Mouse (Mus musculus): ENCODE results near the gene Mccc1. TPM values are rescaled to one million over a fixed set of nuclear protein-coding genes. Genes with fewer than 3 reads are reported as not detected.

The Mccc1 gene
- polyA plus RNA-seq, 1 experiment from 2014 or later = 38.8 TPM

DNA sequence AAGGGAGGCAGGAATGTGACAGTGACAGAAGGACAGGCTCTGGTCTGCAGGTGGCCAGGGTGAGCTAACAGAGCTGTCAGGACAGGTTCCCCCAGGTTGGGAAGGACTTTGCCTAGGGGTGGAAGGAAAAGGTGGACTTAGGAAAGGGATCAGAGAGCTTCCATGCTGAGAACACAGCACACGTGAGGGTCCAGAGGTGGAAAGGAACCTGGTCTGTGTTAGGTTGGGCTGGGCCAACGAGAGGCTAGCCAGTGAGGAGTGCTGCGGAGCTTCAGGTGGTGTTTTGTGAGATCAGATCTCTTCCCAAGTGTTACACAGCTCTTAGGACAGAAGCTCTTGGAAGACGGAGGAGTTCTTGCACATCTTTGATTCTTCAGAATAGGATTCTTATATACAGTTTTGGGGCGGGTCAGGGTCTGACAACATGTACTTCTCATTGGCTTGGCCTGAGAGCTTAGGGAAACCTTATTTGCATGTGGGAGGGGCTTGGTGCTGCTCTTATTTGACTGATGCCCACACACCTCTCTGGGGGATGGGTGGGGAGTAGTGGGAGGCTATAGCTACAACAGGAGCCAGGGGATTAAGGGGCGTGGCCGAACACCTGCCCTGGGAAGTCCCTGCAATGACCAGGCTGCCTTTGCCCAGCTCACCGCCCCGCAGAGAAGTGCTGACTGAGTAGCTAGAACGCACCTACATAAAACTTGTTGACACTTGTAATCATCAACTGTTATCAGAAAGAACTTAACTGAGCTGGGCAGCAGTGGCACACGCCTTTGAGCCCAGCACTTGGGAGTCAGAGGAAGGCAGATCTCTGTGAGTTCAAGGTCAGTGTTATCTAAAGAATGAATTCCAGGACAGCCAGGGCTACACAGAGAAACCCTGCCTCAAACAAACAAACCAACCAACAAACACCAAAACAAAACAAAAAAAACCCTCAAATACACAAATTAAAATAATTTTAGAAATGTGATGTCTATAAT is 5.6 kb downstream of the Mccc1 start:
- H3K4me3 ChIP-seq = no peak overlapping the region
- no peak overlapping the region for H3K27ac ChIP-seq
- no peak overlapping the region for H3K4me2 ChIP-seq (replicated peaks)
- H3K4me1 ChIP-seq = 0 out of 2 replicates have a peak, but pooled peaks cover 10% of the 10 kb centered on the region
- peaks cover 34% of the 10 kb centered on the region for H3K36me3 ChIP-seq
- no peaks in the 10 kb centered on the region for H3K27me3 ChIP-seq
- ATAC-seq (ENCODE audit: low FRiP score, low read depth) = no peak
- WGBS = 72% methylated on average over 11 of the region's 11 CpGs
- H3K9me3 ChIP-seq = no peaks in the 10 kb centered on the region
- H3K9ac ChIP-seq = no peak overlapping the region

DNA sequence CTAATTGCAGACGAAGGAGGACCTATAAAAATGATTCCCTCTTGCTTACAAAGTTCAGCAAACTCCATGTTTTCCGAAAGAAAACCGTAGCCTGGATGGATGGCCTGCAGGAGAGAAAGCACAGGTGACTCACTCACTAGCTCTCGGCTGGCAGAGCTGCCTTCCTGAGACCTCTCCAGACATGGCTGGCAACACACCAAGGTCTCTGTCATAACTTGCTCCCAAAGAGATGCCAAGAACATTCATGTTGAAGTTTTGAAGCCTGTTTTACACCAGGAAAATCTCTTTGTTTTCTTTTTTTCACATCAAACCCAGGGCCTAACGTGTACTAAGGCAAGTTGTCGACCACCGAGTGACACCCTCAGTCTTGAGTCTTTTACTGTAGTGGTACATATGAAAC is 9.8 kb downstream of the Mccc1 start:
- no peak overlapping the region for H3K4me2 ChIP-seq (replicated peaks)
- H3K36me3 ChIP-seq = peaks cover 67% of the 10 kb centered on the region
- no peak overlapping the region for H3K9ac ChIP-seq
- no peak for ATAC-seq (ENCODE audit: low FRiP score, low read depth)
- H3K4me3 ChIP-seq = no peak overlapping the region
- no peaks in the 10 kb centered on the region for H3K27me3 ChIP-seq
- H3K4me1 ChIP-seq = no peaks in the 10 kb centered on the region
- 93% methylated on average over 7 of the region's 7 CpGs for WGBS
- H3K9me3 ChIP-seq = no peaks in the 10 kb centered on the region
- no peak overlapping the region for H3K27ac ChIP-seq

DNA sequence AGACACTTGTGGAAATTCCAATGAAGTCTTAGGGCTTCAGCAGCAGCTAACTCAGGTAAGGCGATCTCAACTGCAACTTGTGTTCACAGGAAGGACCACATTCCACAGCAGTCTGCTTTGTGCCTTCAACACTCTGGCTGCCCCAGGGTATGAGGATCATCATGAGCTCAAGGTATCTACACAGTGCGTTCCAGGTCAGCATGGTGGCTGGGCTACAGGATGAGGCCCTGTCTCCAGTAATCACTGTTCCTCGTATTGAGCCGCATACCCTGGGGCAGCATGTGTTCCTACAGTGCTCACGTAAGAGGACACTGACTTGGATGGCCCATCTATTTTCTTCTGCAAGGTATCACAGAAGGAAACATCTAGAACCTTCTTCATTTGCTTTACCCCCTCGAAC is 12.4 kb downstream of the Mccc1 start:
- H3K27me3 ChIP-seq = no peaks in the 10 kb centered on the region
- H3K4me3 ChIP-seq = no peak overlapping the region
- no peaks in the 10 kb centered on the region for H3K4me1 ChIP-seq
- H3K36me3 ChIP-seq = peaks cover 63% of the 10 kb centered on the region
- ATAC-seq (ENCODE audit: low FRiP score, low read depth) = no peak
- whole genome bisulfite sequencing = 89% methylated on average over 6 of the region's 6 CpGs
- H3K9ac ChIP-seq = no peak overlapping the region
- H3K4me2 ChIP-seq (replicated peaks) = no peak overlapping the region
- no peak overlapping the region for H3K27ac ChIP-seq
- no peaks in the 10 kb centered on the region for H3K9me3 ChIP-seq

DNA sequence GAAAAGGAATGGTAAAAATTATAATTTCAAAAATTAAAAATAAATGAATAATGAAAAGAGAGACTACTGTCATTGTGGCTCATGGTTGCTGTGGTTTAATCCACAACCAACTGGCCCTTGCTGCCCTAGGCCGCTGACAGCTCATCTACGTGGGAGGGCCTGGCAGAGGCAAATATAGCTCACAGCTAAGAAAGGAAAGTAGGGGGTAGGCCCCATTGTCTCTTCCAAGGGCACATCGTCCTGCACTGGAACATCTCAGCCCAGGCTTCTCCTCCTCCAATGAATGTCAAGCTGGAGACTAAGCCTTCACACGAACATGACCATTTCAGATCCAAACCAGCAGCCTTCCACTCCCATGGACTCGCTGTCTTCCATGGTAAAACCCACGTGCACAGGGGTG is 14.2 kb downstream of the Mccc1 start:
- H3K9me3 ChIP-seq = no peaks in the 10 kb centered on the region
- WGBS = 93% methylated on average over 6 of the region's 6 CpGs
- no peak for ATAC-seq (ENCODE audit: low FRiP score, low read depth)
- H3K36me3 ChIP-seq = peaks cover 75% of the 10 kb centered on the region
- H3K4me1 ChIP-seq = no peaks in the 10 kb centered on the region
- H3K27me3 ChIP-seq = no peaks in the 10 kb centered on the region
- no peak overlapping the region for H3K9ac ChIP-seq
- H3K4me3 ChIP-seq = no peak overlapping the region
- no peak overlapping the region for H3K4me2 ChIP-seq (replicated peaks)
- H3K27ac ChIP-seq = no peak overlapping the region

DNA sequence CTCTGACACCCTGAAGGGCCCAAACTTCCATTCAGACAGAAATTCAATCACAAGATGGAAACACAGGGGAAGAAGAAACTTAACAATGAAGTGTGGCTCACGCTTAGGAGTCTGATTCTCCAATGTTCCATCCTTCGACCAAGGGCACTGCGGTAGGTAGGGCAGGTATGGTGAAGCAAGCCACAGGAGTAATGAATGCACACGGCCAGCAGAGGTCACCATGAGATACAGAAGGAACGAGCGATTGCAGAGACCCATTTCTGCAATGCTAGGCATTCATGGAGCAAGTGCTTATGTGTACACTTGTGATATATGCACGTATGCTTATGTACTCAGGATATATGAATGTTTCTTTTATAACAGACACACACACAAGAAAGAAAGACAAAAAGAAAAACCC is 26.9 kb downstream of the Mccc1 start:
- Histone ChIP-seq H3K36me3 (peaks cover 70% of the 10 kb centered on the region), H3K4me2 (replicated peaks) (no peak overlapping the region), H3K9ac (no peak overlapping the region), H3K4me1 (no peaks in the 10 kb centered on the region), H3K27ac (no peak overlapping the region), H3K27me3 (no peaks in the 10 kb centered on the region), H3K9me3 (no peaks in the 10 kb centered on the region), H3K4me3 (no peak overlapping the region)
- ATAC-seq (ENCODE audit: low FRiP score, low read depth) = no peak
- WGBS = 72% methylated on average over 7 of the region's 7 CpGs

DNA sequence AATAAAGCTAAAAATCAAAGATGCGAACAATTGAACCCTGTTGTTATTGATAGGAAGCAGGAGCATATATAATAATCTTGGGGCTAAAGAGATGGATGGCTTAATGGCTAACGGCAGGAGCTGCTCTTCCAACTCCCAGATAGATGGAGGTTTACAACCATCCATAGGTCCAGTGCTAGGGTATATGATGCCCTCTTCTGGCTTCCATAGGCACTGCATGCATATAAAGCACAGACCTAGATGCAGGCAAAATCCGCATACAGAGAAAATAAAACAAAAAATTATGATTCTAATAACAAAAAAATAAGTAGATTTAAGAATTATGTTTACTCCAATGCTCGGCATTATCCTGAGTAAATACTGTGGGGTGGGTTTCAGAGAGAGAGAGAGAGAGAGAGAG is 27.5 kb downstream of the Mccc1 start:
- H3K36me3 ChIP-seq = peaks cover 65% of the 10 kb centered on the region
- H3K4me2 ChIP-seq (replicated peaks) = no peak overlapping the region
- H3K9ac ChIP-seq = no peak overlapping the region
- no peak overlapping the region for H3K27ac ChIP-seq
- no peaks in the 10 kb centered on the region for H3K4me1 ChIP-seq
- H3K4me3 ChIP-seq = no peak overlapping the region
- WGBS = 77% methylated on average over 4 of the region's 4 CpGs
- no peaks in the 10 kb centered on the region for H3K9me3 ChIP-seq
- ATAC-seq (ENCODE audit: low FRiP score, low read depth) = no peak
- H3K27me3 ChIP-seq = no peaks in the 10 kb centered on the region

DNA sequence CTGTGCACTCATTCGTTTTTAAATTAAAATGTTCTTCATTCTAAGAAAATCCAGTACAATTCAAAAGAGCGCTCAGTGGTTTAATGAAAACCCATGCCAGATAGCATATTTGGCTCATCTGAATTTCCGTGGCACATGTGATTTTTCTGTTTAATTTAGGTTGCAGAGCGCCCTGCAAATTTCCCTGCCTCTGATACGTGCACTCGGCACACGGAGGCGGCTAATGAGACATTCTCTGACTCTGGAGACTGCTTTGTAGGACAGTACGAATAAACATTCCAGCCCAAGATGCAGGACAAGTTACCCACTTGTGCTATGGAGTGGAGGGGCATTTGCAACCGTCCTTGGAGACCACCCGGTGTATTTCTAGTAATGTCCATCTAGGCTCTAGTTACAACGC is 29.3 kb downstream of the Mccc1 start:
- Histone ChIP-seq H3K4me1 (no peaks in the 10 kb centered on the region), H3K36me3 (peaks cover 57% of the 10 kb centered on the region), H3K27me3 (no peaks in the 10 kb centered on the region), H3K4me2 (replicated peaks) (no peak overlapping the region), H3K4me3 (no peak overlapping the region), H3K27ac (no peak overlapping the region), H3K9ac (no peak overlapping the region), H3K9me3 (no peaks in the 10 kb centered on the region)
- WGBS = 91% methylated on average over 12 of the region's 12 CpGs
- no peak for ATAC-seq (ENCODE audit: low FRiP score, low read depth)

DNA sequence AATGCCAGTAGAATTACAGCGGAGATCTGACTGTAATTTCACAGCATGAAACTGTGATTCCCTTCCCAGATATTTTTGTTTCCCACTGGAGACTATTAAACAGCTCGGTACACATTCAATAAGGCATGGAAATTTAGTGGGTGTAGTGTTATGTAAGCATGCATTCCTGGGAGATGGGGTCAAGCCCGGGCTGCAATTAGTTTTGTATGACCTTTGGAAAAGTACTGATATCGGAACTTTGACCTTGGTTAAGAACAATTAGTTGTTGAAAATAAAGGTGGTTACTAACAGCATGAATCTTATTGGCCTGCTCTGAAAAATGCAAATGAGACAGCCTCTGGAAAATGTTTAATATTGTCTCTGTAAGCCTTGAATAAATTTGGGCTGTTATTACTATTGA is 30.0 kb downstream of the Mccc1 start:
- Histone ChIP-seq H3K4me3 (no peak overlapping the region), H3K27ac (no peak overlapping the region), H3K36me3 (peaks cover 54% of the 10 kb centered on the region), H3K27me3 (no peaks in the 10 kb centered on the region), H3K9me3 (no peaks in the 10 kb centered on the region), H3K9ac (no peak overlapping the region), H3K4me2 (replicated peaks) (no peak overlapping the region), H3K4me1 (no peaks in the 10 kb centered on the region)
- 69% methylated on average over 4 of the region's 4 CpGs for WGBS
- no peak for ATAC-seq (ENCODE audit: low FRiP score, low read depth)

DNA sequence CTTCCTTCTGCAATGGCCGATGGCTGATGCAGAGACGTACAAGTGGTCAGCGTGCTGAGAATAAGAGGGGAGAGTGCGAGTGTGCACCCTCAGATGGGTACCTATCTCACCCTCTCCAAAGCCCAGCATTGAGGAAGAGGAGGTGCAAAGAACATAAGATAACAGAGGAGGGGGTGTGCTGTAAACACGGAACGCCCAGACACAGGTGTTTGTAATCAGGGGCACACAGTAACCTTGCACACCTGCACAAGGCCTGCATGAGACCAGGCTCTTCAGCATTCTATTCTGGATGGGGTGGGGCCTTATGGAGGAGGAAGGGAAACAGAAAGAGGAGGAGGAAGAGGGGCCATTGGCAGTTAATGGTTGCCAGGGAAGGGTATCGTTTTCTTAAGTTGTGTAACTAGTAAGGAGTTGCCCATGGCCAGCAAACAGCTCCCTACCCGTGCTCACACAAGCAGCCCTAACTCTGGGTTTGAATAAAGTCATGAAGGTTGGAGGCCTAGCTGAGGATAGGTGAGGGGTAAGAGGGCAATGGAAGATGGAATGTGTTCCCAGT is 33.0 kb downstream of the Mccc1 start:
- no peak overlapping the region for H3K27ac ChIP-seq
- peaks cover 47% of the 10 kb centered on the region for H3K36me3 ChIP-seq
- H3K9me3 ChIP-seq = no peaks in the 10 kb centered on the region
- WGBS = 88% methylated on average over 8 of the region's 8 CpGs
- H3K4me1 ChIP-seq = no peaks in the 10 kb centered on the region
- H3K27me3 ChIP-seq = no peaks in the 10 kb centered on the region
- H3K9ac ChIP-seq = no peak overlapping the region
- H3K4me2 ChIP-seq (replicated peaks) = no peak overlapping the region
- H3K4me3 ChIP-seq = no peak overlapping the region
- no peak for ATAC-seq (ENCODE audit: low FRiP score, low read depth)

DNA sequence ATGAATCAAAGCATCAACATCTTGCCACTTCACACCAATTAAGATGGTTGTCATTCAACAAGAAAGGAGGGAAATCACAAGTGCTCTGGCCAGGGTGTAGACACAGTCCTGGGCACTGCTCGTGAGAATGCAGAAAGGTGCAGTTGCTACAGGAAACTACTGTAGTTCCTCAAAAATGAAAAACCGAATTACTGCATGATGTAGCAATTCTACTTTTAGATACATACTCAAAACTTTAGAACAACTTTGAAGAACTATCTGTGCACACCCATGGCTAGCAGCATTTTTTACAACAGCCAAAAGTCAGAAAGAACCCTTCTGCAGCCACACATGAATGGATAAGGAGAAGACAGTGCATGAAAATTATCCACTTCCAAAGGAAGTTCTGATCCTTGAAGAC is 34.0 kb downstream of the Mccc1 start:
- ATAC-seq (ENCODE audit: low FRiP score, low read depth) = no peak
- Histone ChIP-seq H3K27me3 (no peaks in the 10 kb centered on the region), H3K4me2 (replicated peaks) (no peak overlapping the region), H3K4me1 (no peaks in the 10 kb centered on the region), H3K9me3 (no peaks in the 10 kb centered on the region), H3K4me3 (no peak overlapping the region), H3K9ac (no peak overlapping the region), H3K36me3 (peaks cover 44% of the 10 kb centered on the region), H3K27ac (no peak overlapping the region)
- 82% methylated on average over 2 of the region's 2 CpGs for WGBS

DNA sequence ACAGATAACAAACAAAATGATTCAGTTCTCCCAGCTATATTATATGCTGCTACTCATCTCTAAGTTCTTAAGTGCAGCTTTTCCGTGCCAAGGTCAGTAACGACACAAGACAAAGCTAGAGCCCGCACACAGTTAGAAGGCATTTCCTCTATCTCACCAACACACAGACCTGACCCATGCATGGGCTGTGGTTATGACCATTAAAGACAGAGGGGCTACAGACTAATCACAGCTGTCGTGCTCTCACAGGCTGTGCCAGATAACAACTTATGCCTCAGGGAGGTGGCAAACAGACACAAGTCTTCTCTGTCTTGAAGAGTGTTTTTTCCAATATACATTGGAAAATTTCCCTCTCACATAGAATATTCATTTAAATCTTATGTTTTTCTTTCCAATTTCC is 35.5 kb downstream of the Mccc1 start:
- H3K36me3 ChIP-seq = peaks cover 54% of the 10 kb centered on the region
- H3K27ac ChIP-seq = no peak overlapping the region
- no peak overlapping the region for H3K4me2 ChIP-seq (replicated peaks)
- no peak for ATAC-seq (ENCODE audit: low FRiP score, low read depth)
- H3K9ac ChIP-seq = no peak overlapping the region
- no peak overlapping the region for H3K4me3 ChIP-seq
- WGBS = 86% methylated on average over 4 of the region's 4 CpGs
- H3K9me3 ChIP-seq = no peaks in the 10 kb centered on the region
- H3K4me1 ChIP-seq = no peaks in the 10 kb centered on the region
- H3K27me3 ChIP-seq = no peaks in the 10 kb centered on the region

DNA sequence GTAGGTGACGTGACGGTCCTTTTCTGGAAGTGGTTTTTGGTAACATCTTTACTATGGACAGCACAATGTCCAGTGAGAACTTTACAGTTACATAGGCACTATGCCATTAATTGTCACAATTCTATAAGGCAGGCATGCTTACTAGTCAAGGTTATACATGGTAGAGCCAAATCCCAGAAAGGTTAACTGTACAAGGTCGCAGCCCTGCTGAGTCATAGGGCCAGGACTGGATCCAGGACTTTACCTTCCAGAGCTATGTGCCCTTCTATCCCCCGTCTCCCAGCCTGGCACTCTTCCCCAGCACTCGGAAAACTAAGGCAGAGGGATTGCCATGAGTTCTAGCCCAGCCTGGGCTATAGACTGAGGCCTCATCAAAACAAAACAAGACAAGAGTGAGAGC is 36.6 kb downstream of the Mccc1 start:
- no peak overlapping the region for H3K4me3 ChIP-seq
- 95% methylated on average over 5 of the region's 5 CpGs for WGBS
- no peaks in the 10 kb centered on the region for H3K27me3 ChIP-seq
- no peak for ATAC-seq (ENCODE audit: low FRiP score, low read depth)
- H3K27ac ChIP-seq = no peak overlapping the region
- peaks cover 57% of the 10 kb centered on the region for H3K36me3 ChIP-seq
- no peak overlapping the region for H3K9ac ChIP-seq
- H3K4me1 ChIP-seq = no peaks in the 10 kb centered on the region
- H3K9me3 ChIP-seq = no peaks in the 10 kb centered on the region
- no peak overlapping the region for H3K4me2 ChIP-seq (replicated peaks)

DNA sequence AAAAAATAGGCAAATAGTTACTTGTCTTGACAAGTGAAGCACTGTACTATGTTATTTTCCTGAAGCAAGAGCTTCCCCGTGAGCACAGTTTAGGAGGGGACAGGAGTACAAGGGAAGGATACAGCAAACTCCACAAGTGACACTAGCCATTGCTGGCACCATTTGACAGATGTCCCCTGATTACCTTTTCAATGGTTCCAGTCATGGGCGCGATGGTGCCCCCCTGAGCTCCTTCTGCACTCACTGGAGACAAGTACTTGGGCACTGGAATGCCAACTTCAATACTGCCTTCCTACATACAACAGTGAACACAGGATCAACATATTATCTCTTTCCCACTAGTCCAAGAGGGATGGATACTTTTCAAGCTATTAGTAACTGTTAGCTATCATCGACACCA is 37.1 kb downstream of the Mccc1 start:
- H3K4me1 ChIP-seq = no peaks in the 10 kb centered on the region
- no peaks in the 10 kb centered on the region for H3K9me3 ChIP-seq
- 93% methylated on average over 4 of the region's 4 CpGs for WGBS
- H3K9ac ChIP-seq = no peak overlapping the region
- no peak overlapping the region for H3K4me3 ChIP-seq
- peaks cover 62% of the 10 kb centered on the region for H3K36me3 ChIP-seq
- no peaks in the 10 kb centered on the region for H3K27me3 ChIP-seq
- no peak overlapping the region for H3K27ac ChIP-seq
- no peak overlapping the region for H3K4me2 ChIP-seq (replicated peaks)
- no peak for ATAC-seq (ENCODE audit: low FRiP score, low read depth)
